9 mouse cellular contexts compared by ENCODE assay signal in the genomic region with DNA sequence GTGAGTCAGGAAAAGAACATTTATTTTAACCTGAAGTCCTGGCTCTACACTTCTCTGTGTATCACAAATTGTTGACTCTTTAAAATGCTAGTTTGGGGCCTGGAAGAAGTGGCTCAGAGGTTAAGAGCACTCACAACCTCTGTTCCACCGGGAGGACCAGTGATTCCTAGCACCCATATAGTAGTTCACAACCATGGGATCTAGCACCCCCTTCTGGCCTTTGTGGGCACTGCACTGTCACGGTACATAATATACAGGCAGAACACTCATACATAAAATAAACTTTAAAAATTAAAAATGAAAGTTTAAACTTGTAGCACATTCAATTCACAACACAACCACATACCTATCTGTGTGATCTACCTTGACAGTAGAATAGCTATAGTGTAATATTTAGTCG. TPM values are rescaled to one million over a fixed set of nuclear protein-coding genes. Genes with fewer than 3 reads are reported as not detected.
DNase-seq lines count a peak whose midpoint lies in the region; ATAC-seq and TF ChIP-seq lines count a peak whose summit lies in the region.
"Had no signal": no experiment of that assay in that cellular context is flagged by ENCODE, and none has a peak within 500 bp of the region (broad histone marks: within the 10 kb centered on the region; RNA-seq: fewer than 3 reads in every experiment).

No protein-coding gene starts in this region.

- no peak overlapping the region for H3K27ac ChIP-seq in kidney, adult 2 months (ENCODE audit: insufficient read depth, low read depth, low read length)
- H3K27ac ChIP-seq in liver, embryonic 13.5 days, result no peak overlapping the region
- H3K27ac ChIP-seq: midbrain, embryonic 12.5 days had no signal

- DNase-seq in kidney, adult 2 months, result peak; percentile 34
- no peak for DNase-seq in kidney, postnatal 14 days
- peak; percentile 15 for DNase-seq in G1E (ENCODE audit: low spot score)
- peak; percentile 56 to 61 for DNase-seq in adrenal gland, postnatal 36 days
- DNase-seq in liver, embryonic 13.5 days, result peak; percentile 47
- peak; percentile 77 for DNase-seq in splenic B cell, adult 2 months (ENCODE audit: low read depth, low spot score)
- DNase-seq in layer of hippocampus, adult 9-10 months (ENCODE audit: low spot score), result no peak

- no peaks in the 10 kb centered on the region for H3K36me3 ChIP-seq in kidney, adult 2 months (ENCODE audit: control insufficient read depth, insufficient read depth, low read length)
- no peaks in the 10 kb centered on the region for H3K36me3 ChIP-seq in G1E (replicated peaks)
- no peaks in the 10 kb centered on the region for H3K36me3 ChIP-seq in liver, embryonic 13.5 days
- H3K36me3 ChIP-seq in splenic B cell, adult 2 months (ENCODE audit: control insufficient read depth, insufficient read depth, low read length, poor library complexity, severe bottlenecking), result no peaks in the 10 kb centered on the region
- H3K36me3 ChIP-seq: midbrain, embryonic 12.5 days had no signal

- no peak overlapping the region for H3K9ac ChIP-seq in liver, embryonic 13.5 days
- H3K9ac ChIP-seq: midbrain, embryonic 12.5 days had no signal

- 76% methylated on average over 3 of the region's 3 CpGs for WGBS in kidney, adult 2 months
- WGBS in liver, embryonic 13.5 days (ENCODE audit: insufficient replicate concordance), result 44% methylated on average over 3 of the region's 3 CpGs

- H3K4me3 ChIP-seq in kidney, adult 2 months (ENCODE audit: insufficient read depth, low read depth, low read length), result no peak overlapping the region
- no peak overlapping the region for H3K4me3 ChIP-seq in G1E (ENCODE audit: low read depth, low read length)
- no peak overlapping the region for H3K4me3 ChIP-seq in liver, embryonic 13.5 days (replicated peaks)
- H3K4me3 ChIP-seq: midbrain, embryonic 12.5 days had no signal

- no peak for TF ChIP-seq POLR2A in kidney, adult 2 months (IDR thresholded peaks at IDR 0.05; ENCODE audit: low read depth, low read length)

- no peak overlapping the region for H3K4me2 ChIP-seq in liver, embryonic 13.5 days
- H3K4me2 ChIP-seq: midbrain, embryonic 12.5 days had no signal

- no peak for ATAC-seq in G1E (ENCODE audit: extremely low read depth, insufficient number of reproducible peaks, low FRiP score, poor library complexity, severe bottlenecking)
- no peak for ATAC-seq in liver, embryonic 13.5 days (ENCODE audit: low read depth)
- no peak for ATAC-seq in monocyte, adult 5-6 weeks (replicated peaks; ENCODE audit: insufficient number of reproducible peaks, low FRiP score, low TSS enrichment, poor library complexity, severe bottlenecking)

- TF ChIP-seq CTCF in kidney, adult 2 months (conservative IDR thresholded peaks at IDR 0.05; ENCODE audit: insufficient read depth, insufficient read length, low read depth, low read length), result peak; percentile 61
- TF ChIP-seq CTCF in G1E (IDR thresholded peaks at IDR 0.05; ENCODE audit: low read depth, low read length), result peak; percentile 66

- H3K4me1 ChIP-seq in kidney, adult 2 months (ENCODE audit: control insufficient read depth, insufficient read depth, low read length), result no peaks in the 10 kb centered on the region
- peaks cover 12% of the 10 kb centered on the region for H3K4me1 ChIP-seq in G1E (ENCODE audit: insufficient read depth, low read depth, low read length)
- H3K4me1 ChIP-seq in liver, embryonic 13.5 days (replicated peaks), result peaks cover 20% of the 10 kb centered on the region

- no peaks in the 10 kb centered on the region for H3K27me3 ChIP-seq in kidney, adult 2 months (replicated peaks; ENCODE audit: control insufficient read depth, insufficient read depth, low read length)
- peaks cover 4% of the 10 kb centered on the region for H3K27me3 ChIP-seq in G1E (ENCODE audit: insufficient read depth, low read length)
- no peaks in the 10 kb centered on the region for H3K27me3 ChIP-seq in liver, embryonic 13.5 days
- no peaks in the 10 kb centered on the region for H3K27me3 ChIP-seq in splenic B cell, adult 2 months (ENCODE audit: control insufficient read depth, insufficient read depth, low read length, poor library complexity, severe bottlenecking)

- H3K9me3 ChIP-seq in G1E (replicated peaks), result peaks cover 7% of the 10 kb centered on the region
- H3K9me3 ChIP-seq in liver, embryonic 13.5 days (replicated peaks), result no peaks in the 10 kb centered on the region; the same call in 1 of the 2 replicates

RNA-seq across cellular contexts. Expression of a gene that starts 53.9 kb away (rescaled TPM):
- polyA plus RNA-seq in kidney, adult 2 months (2012; rRNA removed), result 67.8 and 70.6 TPM in 2 replicates
- total RNA-seq in G1E (2014; fragmentation: Nextera tagmentation), result 260 and 279 TPM in 2 replicates
- total RNA-seq in G1E (2017), result 102 and 113 TPM in 2 replicates
- 186 and 200 TPM in 2 replicates for polyA plus RNA-seq in G1E (2012)
- total RNA-seq in adrenal gland, postnatal 36 days (2021), result 100 to 1,000 TPM; 182 to 184 TPM
- 16.6 and 17.8 TPM in 2 replicates for polyA plus RNA-seq in liver, embryonic 13.5 days (2015; fragmentation: Nextera tagmentation; extraction: Ambion mirVana)
- total RNA-seq in monocyte, adult 5-6 weeks (2017), result 69.3 to 102 TPM (median 72.9 TPM) in 3 replicates

Comparison
In these comparisons a context has a peak if more than half of its experiments do, and no peak if none do; other contexts are left out.
1. DNase-seq: peak in kidney, adult 2 months (single experiment), G1E (single experiment), adrenal gland, postnatal 36 days (2 of 2), liver, embryonic 13.5 days (single experiment) and splenic B cell, adult 2 months (single experiment); none in kidney, postnatal 14 days (single experiment) and layer of hippocampus, adult 9-10 months (single experiment).